Mouse (Mus musculus) ES-E14 (cell line): ENCODE data around the gene Creb1.

Experiments used
- MAFK ChIP-seq: IDR thresholded peaks from 2 replicates; pipeline ENCODE4 v1.6.1; 2014; ENCODE audit warnings: mild to moderate bottlenecking, low read depth, low read length, inconsistent platforms; ENCODE audit not compliant: insufficient read depth
- ZNF384 ChIP-seq: IDR thresholded peaks from 2 replicates; pipeline ENCODE4 v1.6.1; 2012; ENCODE audit warnings: low read depth, low read length, inconsistent platforms

DNA sequence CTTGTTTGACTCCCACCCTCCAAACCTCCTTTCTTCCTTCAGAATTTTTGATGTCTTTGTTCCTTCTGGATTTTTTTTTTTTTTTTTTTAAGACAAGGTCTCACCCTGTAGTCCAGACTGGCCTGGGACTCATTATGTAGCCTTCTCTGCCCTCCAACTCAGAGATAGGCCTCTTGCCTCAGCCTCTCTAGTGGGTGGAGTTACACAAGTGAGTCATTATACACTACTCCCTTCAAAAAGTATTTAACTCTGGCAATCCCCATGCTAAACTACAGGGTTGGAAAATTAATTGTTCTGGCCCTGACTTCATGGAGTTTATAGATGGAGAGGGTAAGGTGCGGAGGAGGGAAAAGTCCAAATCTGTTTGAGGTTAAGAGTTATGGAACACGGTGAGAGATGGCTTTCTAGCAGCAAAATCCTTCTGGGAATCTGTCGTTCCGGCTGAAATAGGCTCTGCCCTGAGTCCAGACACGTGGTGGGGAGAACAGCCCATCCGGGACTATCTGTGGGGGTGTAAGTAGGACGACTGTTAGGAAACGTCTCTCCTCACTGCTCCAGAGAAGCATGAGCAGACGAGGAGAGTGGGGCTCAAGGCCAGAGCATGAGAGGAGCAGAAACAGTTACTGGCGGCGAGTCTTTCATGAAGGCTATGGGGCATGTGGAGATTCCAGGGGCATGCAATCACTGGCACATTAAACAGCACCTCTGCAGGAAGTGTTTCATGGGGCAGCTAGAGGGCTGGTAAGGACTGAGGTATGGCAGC, 117.1 kb downstream of the Creb1 start:
- no peak for TF ChIP-seq MAFK
- no peak for TF ChIP-seq ZNF384
